Mouse (Mus musculus) gastrocnemius, postnatal 25 days (tissue): ENCODE measurements around the gene Adam19. TPM values are rescaled to one million over a fixed set of nuclear protein-coding genes. Genes with fewer than 3 reads are reported as not detected.

ENCODE experiments used
- DNase-seq: peaks from one replicate; pipeline ENCODE4 v3.0.0; 2022
- total RNA-seq, 2 experiments: library from RNA; stranded (reverse); gene quantifications; 1 replicate in 1 of 2; 2 replicates in 1 of 2; pipeline ENCODE4 v1.2.3; 2021

Gene Adam19
- total RNA-seq, 2 experiments from 2014 or later, result 4.9 to 8.0 TPM

DNA sequence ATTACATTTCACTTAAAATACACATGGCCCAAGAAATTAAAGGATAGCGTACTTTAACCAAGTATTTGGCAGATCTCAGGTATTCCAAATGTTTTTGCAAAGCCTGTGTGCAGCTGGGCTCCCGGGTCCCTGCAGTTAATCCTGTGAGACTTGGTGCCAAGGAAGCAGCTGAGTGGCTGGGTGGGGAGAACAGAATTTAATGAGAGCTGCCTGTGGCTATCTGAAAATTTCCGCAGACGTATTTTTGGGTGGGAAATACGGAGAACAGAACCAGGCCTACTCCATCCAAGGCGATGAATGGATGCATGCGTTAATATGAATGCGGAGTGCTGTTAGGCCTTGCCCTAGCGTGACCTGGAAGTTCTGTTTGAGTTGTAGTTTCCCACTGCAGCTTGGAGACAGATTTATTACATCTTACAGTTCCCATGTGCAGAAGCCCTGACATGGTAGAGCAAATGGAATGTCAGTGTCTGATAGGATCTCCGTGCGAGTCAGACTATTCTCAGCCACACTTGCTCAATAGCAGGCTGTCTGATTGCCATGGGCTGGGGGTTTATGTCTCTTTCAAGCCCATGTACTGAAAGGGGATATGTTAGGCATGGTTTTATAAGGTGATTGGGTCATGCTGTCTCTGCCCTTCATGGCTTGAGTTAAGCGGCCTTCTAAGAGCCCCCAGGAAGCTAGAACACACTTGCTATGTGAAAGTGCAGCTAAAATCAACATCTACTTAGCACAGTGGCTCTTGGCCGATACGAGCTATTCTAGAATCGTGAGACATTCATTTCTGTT is 17.5 kb downstream of the Adam19 start:
- DNase-seq, result no peak

DNA sequence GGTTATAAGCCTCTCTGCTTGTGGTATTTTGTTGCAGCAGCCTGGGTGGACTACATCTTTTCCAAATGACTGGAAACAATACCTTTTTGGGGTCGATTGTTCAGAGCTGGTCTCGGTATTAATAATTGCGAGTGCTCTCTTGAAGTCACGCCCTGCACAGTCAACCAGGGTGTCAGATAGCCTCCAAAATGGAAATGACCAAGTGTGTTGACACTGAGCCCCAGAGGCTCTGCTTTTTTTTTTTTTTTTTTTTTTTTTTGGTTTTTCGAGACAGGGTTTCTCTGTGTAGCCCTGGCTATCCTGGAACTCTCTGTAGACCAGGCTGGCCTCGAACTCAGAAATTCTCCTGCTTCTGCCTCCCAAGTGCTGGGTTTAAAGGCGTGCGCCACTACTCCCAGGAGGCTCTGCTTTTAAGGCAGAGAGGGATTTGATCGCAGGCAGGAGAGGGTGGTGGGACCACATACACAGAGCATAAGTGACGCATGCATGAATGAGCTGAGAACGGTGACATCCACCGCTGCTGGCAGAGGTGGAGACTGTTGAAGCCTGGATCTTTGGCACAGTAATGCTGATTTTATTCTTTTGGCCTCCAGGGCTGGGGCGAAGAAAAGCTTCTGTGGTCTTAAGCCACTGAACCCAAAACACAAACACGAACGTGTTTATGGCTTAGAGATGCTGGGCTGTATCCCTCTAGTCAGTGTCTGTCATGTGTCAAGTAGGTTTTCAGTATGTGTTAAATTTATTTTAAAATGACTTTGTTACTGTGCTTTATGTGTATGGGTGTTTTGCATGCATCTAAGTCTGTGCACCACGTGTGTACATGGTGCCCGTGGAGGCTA is 18.3 kb downstream of the Adam19 start:
- DNase-seq, result no peak

DNA sequence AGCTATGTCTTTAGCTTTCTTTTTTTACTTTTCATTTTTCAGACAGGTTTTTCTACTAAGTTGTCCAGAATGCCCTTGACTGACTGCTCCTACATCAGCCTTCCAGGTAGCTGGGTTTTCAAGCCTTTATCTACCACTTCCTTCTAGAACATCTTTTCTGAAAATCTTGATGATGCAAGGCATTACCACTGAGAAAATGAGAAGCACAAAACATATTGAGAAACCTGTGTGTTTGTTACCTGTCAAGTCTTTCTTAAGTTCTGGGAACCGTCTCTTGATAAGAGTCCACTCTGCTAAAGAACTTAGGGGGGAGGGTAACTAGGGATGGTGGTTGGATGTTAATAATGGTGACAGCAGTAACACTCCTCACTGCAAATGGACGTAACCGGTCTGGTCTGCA is 19.7 kb downstream of the Adam19 start:
- no peak for DNase-seq

DNA sequence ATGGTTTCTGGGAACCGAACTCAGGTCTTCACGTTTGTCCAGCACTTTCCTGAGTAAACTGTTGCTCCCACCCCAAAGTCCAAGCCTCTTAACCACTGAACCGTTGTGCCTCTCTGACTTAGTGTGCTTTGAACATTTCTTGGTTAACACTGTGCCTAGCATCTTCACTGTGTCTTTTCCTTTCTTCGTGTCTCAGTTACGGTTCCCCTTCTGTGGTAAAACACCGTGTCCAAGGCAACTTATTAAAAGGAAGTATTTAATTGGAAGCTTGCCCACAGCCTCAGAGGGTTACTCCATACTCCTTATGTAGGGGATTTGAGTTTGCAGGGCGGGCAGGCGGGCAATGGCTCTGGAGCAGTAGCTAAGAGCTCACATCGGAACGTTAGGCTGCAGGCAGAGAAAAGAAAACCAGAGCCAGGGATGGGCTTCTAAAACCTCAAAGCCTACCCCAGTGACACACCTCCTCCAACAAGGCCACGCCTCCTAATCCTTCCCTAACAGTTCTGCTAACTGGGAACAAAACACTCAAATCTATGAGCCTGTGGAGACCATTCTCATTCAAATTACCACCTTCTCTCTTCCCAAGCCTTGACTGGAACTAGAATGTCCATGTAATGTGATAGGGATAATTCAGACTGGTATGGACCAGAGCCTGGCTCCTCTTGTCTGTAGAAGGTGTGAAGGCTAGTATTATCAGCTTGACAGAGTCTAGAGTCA is 20.8 kb downstream of the Adam19 start:
- no peak for DNase-seq

DNA sequence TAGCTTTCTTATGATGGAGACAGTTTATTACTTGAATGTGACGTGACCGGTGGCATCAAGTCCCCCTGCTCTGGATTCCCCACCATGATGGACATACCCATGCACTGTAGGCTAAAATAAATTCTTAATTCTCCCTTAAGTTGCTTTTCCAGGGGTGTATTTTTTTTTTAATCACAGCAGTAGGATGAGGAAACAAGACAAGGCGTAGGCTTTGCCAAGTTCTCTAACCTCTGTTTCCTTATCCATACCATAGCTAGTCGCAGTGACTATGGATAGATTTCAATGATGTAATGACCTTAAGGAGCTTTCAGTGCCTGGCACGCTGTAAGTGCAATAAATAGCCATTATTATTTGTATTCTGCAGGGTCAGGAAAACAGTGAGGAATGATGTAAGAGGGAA is 21.5 kb downstream of the Adam19 start:
- no peak for DNase-seq

DNA sequence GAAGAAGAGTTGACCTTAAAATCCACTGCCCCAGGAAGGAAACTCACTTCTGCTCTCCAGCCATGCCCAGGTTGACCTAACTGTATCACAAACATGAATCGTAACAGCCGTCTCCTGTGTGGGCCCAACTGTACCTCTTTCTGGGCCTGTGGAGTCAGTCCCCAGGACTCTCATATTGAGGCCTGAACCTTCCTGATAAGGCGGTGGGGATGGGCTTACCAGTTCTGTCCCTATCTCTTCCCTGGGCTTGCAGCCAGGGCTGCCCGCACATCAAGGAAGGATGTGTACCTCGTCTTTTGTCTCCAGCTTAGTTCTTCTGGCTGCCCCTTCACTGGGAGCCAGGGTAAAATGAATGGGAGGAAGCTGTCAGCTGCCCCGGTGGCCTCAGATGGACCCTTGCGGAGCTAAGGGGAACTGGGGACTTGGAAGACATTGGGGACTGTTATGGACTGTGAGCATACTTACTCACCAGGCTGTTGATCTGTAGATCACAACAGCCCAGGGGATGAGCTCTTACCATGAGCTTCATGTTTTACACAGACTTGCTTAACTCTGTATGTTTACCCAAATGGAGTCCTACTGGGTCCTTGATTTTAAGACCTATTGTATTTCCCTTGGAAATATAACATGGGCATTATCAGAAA is 22.1 kb downstream of the Adam19 start:
- no peak for DNase-seq

DNA sequence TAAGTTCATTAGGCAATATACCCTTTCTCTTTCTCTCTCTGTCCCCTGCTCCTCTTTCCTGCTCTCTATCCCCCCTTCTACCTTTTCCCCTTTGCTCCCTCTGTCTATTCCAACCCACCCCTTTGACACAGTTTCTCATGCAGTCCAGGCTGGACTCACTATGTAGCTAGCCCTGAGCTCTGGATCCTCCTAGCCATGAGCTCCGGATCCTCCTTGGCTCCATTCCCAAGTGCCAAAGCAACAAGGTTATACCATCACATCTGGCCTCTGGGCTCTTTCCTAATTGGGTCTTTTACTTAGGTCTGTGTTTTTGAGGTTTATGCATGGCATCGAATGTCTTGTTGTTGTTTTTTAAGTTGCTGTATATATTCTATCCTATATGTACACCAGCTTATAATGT is 25.3 kb downstream of the Adam19 start:
- DNase-seq, result no peak

DNA sequence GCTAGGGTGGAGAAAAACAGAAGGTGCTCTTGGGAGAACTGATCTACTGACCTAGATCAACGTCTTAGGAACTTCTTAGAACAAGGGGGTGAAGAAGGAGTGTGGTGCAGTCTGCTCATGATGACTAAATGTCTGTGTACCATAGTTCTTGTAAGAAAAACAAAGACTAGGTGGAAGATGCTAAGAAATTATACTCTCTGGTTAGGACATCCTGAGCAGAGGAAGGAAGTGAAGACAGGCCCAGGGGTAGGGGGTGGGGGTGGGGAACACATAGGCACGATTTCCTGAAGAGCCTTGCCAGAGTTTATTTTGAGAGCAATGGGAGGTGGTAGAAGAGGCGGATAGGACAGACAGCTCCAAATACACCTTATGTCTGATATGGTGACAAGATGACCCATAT is 27.6 kb downstream of the Adam19 start:
- DNase-seq, result no peak

DNA sequence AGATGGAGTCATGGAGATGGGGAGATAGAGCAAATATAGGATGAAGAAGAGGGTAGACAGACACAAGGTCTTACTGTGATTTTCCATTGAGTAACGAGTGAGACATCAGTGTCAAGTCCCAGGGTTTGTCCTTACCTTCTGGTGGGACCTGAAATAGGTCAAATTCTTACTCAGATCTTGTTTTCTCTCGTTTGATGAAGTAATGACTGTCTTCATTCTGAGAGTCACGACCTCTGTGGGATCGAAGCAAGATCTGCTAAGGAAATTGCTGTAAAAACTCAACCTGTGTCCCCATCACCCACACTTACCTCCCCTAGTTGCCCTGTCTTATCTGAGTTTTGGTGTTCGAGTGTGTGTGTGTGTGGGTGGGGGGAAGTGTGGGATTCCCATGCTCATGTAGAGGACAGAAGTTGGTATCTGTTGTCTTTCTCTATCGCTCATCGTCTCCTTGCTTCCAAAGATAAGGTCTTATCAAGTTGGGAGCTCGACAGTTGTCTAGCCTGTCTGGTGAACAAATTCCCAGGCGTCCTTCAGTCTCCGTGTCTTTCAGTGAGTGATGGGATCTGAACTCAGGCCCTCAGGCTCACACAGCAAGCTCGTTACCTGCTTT is 28.1 kb downstream of the Adam19 start:
- DNase-seq, result no peak

DNA sequence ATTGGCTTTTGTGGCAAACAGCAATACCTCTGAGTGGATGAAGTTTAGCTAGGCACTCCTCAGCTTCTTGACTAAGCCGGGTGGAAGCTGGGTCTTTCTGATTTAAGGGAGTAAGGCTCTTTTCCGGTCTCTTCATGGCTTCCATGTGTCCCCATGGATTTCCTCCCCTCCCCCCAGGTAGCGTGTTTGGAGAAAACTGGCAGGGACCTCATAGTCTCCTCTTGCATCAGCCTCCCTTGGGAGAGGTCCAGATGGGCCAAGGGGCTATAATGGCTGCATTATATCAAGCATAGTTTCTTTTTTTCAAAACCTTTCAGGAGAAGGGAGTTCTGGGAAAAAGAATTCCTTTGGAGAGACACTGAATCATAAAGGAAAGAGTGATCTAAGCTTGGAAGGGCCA is 28.8 kb downstream of the Adam19 start:
- DNase-seq, result no peak

DNA sequence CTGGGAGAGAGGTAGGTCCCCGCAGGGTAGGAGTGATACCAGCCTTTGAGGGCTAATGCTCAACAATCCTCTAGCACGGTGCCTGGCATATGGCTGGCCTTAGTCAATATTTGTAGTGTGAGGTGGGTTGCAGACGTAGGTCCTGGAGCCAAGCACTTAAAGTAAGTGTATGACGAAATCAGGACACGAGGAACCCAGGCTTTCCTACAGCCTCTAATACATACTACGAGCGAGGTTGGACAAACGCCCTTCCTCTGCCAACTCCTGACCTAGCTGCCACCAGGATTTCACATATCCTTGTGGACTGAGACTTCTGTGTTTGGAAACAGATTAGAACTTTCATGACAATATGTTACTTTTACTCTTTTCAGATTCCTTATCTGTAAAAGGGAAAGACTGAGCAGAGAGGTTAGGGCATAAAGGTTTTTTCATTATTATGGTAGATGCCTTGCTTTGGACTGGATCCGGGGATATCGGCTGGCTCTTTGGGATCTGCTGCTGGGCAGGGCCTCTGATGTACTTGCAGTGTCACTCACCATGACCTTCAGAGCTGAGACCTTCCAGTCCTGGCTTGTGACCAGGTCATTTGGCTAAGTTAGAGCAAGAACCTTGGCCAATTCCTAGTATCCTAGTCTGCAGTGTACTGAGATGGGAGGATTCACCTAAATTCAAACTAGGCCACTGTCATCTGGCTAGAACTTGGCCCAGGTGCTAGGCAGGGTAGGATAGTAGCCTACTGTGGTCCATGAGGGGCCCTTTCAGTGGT is 29.8 kb downstream of the Adam19 start:
- no peak for DNase-seq

DNA sequence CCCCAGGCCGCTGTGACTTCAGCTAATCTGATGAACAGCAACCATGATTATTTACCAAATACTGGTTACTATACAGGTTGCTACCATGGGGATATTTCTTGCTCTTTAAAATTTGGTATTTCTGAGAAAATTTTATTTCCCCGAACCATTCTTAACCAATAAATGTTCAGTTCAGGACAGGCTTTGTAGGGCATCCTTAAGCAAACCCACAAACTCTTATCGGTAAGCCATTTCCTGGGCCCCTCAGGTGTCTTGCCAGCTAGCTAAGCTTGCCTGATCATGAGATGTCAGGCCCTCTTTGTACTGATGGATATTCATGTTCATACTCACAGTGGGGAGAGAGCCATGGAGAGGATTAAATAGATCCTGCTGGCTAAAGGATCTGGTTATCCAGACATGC is 30.7 kb downstream of the Adam19 start:
- no peak for DNase-seq

DNA sequence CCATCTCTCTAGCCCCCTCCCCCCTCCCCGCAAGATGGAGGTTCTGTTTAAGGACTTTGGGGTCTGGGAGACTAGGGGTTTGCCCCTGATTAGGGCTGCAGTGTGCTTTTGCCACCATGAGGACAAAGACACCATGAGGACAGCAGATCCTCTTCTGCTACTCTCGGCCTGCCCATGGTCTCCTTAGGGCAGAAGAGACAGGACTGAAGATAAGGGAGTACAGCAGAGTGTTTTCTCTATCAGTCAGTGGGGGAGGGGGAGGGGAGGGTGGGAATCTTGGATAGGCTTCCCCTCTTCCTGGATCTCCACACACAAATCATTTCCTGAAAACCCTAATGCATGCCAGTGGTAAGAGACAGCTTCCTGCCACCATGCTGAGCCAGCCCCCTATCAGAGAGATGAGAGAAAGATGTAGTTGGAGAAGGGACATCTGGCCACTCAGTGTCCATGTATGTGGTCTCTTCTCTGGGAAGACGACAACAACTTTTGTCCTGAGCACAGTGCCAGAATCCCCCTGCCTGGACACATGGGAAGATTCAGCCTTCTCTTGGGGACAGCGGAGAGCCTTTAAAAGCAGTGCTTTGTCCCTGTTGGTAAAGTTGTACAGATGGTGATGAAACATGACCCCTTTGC is 33.4 kb downstream of the Adam19 start:
- no peak for DNase-seq

DNA sequence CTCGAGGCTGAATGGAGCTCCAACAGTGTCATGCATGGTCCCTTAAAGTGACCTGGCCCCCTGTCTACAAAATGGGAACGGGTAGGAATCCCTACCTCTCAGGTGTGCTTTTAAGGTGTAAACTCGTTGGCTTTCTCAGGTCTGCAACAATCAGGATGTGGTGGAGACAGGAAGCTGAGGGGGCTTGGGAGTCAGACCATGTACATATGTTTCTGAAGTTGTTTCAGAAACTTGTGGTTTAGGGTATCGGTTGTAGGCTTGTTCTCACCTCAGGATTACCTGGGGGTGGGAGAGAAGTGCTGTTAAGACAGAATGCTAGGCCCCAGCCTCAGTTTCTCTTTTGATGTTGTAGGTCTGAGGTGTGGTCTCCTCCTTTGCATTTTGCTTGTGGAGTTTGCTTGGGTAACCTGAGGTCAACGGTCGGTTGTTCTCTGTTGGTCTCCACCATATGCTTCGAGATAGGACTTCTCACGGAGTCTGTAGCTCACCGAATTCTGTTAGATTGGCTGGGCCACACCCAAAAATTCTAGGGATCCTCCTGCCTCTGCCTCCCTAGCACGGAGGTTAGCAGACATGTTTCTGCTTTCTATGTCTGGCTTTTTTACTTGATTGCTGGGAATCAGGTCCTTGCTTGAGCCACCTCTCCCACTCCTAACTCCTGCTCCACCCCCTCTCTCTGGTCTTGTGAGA is 34.4 kb downstream of the Adam19 start:
- DNase-seq, result no peak

DNA sequence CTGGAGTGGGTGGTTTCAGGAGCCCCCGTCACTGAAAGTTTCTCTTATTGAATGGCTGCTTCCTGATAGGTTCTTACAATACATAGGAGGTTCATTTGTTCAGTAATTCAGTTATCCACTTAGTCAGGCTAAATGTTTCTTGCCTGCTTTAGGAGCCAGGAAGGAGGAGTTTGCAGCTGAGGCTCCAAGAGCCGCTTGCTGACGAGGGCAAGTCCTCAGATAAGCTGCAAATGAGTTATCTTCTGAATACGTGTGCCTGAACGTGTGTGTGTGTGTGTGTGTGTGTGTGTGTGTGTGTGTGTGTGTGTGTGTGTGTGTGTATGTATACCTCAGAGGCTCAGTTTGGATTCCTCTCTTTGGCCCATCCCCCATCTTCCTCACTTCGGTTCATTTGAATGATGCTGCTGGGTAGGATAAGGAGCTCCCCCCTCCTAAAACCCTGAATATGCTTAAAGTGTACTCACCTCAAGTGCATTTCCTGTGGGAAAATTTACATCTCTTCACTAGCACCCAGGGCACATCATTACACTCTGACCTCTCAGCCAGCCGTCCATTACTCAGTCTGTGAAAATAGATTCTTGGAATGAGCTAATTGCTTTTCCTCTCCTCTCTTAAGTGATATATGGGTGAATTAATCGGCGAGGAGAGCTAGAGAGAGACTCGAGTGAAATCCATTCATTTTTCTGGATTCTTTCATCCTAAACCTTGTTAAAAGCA is 35.3 kb downstream of the Adam19 start:
- DNase-seq, result no peak

DNA sequence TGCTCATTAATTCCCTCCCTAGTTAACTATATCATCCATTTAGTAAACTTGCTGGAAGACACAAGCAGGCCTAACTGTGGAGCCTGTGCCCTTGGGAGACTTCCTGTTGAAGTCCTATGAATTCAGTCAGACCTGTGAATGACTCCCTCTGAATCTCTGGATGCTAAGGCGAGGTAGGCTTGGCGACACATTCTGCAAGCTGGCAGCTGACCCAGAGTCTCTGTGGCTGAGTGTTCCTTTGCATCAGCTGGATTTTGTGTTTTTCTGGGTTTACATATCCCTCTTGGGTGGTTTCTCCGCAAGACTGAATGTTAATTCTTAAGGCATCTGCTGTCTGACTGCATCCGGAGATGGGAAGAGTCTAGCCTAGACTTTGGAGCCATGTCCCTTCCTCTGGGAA is 36.3 kb downstream of the Adam19 start:
- DNase-seq, result no peak

DNA sequence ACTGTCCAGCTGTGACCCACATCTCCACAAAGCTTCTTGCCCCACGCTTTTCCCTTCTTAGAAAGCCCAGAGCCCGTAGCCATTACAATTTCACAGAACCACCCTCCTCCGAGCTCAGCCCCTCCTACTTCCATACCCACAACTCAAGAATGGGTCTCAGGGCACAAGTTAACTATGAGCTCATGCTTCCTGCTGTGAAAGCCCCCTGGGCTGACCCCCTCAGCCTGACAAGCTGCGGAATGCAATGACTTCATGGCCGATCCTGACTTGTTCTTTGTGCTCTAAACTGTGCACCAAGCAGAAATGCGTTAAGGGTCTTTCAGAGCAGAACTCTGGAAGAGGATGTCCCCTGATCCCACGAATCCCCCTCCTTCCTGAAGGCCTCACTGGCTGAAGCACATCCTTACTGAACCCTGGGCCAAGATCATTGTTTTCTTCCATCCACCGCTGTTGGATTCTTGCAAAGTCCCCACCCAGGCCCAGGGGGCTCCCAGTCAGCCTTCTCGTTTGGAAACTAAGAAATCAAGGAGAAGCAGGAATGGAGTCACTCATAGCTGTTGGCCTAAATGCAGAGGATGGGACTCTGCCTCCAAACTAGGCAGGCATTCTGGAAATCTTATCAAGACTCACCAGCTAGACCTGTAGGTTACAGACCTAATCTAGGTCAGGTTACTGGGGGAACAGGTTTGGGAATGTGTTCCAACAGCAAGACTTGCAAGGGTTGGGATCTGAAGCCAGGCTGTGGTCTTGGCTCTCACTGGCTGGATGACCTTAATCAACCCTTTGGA is 39.9 kb downstream of the Adam19 start:
- peak; percentile 69 for DNase-seq

DNA sequence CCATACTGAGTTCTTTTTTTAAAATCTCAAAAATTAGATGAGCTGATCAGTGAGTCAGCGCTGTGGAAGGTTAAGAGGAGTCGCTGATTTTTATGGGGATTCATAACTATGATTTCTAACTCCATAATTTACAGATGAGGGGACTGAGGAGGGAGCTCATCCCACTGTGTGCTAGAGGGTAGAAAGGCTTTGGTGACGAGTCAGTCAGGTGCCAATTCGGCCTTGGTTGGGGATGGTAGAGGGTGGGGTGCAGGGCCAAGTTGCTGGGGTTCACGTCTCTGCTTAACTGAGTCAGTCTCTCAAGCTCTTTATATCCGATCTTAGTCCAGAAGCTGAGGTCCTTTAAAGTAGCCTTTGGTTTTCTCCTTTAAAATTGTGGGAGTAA is 40.5 kb downstream of the Adam19 start:
- DNase-seq, result no peak

DNA sequence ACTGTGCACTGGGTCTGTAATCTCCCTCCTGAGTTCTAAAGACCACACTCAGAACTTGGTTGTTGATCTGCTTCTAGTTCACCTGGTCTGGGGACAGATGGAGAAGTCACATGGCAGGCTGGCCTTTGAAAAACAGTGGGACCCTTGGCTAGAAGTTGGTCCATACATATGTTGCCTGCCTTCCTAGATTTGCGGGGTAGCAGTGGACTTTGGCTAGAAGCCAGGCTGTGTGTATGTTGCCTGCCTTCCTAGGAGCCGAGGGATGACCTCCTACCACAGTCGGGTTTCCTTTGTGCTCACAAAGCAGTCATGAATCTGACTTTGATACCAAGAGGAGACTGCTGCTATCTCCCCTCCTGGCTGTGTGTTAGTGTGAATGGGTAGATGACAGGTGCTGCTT is 41.3 kb downstream of the Adam19 start:
- no peak for DNase-seq
